Mouse (Mus musculus): ENCODE measurements around the gene Cyfip2.

GRCm38 (mm10) chr11:46313851-46314250, 1.2 kb upstream of the Cyfip2 start:
- TF ChIP-seq CTCF (IDR thresholded peaks at IDR 0.05; ENCODE audit: low read depth) (no peak), EP300 (IDR thresholded peaks at IDR 0.05; ENCODE audit: low read depth) (no peak)
